Mouse (Mus musculus) cerebellum, adult 2 months (tissue): ENCODE data around the gene Dtx3l.

Source experiments
- CTCF ChIP-seq: fragments of 200-500 bp; IDR thresholded peaks from 2 replicates; pipeline ENCODE4 v1.5.1; 2011; ENCODE audit warnings: low read depth, mild to moderate bottlenecking, control low read depth, low read length, moderate library complexity, borderline replicate concordance; ENCODE audit not compliant: insufficient read depth
- POLR2A ChIP-seq: fragments of 200-500 bp; IDR thresholded peaks from 2 replicates; pipeline ENCODE4 v1.6.1; 2011; ENCODE audit warnings: low read length, control low read depth, borderline replicate concordance; ENCODE audit not compliant: insufficient read depth

DNA sequence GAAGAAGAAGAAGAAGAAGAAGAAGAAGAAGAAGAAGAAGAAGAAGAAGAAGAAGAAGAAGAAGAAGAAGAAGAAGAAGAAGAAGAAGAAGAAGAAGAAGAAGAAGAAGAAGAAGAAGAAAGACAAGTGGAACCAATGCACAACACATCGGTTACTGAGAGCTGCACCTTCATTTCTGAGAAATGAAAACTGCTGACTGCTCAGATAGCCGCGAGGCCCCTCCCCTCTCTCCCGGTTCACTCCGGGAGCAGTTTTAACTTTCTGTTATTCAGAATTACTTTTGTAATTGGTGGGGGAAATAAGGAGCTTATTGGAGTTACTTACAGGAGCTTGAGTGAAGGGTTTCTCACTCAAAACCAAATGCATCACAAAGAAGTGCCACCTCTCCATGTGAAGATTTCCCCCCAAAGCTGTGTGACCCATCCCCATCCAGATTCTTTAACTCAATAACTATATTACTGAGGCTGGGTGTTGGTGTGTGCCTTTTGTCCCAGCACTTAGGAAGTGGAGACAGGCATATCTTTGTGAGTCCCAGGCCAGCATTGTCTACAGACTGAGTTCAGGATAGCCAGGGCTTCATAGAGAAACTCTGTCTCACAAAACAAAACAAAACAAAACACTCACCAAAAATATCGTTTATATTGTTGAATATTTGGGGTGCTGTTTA, 33.0 kb downstream of the Dtx3l start:
- no peak for TF ChIP-seq POLR2A
- no peak for TF ChIP-seq CTCF
